Comparison of ENCODE assay signal across 7 mouse cellular contexts in the genomic region with DNA sequence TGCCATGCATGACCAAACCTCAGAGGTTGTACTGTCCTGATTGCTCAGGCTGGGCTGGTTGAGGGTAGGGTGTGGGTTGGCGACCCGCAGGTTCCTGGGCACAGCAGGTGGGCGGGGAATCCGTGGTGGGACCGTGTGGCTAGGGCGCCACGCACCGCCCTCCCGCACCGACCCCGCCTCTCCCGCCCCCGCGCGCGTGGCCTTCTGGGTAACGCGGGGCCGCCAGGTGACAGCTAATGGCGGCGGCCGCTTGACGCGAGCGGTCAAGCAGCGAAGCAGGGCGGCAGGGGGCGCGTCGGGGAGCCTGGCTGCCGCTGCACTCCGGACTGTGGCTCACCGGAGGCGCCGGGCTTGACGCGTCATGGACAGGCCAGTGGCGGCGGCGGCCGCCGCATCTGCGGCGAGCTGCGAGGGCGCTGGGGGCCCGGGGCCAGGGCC. TPM values are rescaled to one million over a fixed set of nuclear protein-coding genes. Genes with fewer than 3 reads are reported as not detected.
DNase-seq lines count a peak whose midpoint lies in the region; ATAC-seq and TF ChIP-seq lines count a peak whose summit lies in the region.

Gene Mtmr1 (plus strand): TSS at position 207 of the 438 bp plus-strand sequence.

- ATAC-seq in intestine, postnatal 0 days = peak; percentile 84
- peak; percentile 89 for ATAC-seq in limb, embryonic 11.5 days (ENCODE audit: insufficient number of reproducible peaks, low FRiP score, low TSS enrichment, low read depth)
- peak; percentile 98 for ATAC-seq in midbrain, embryonic 13.5 days

- H3K36me3 ChIP-seq in embryonic facial prominence, embryonic 10.5 days (replicated peaks) = no peaks in the 10 kb centered on the region
- no peaks in the 10 kb centered on the region for H3K36me3 ChIP-seq in intestine, postnatal 0 days (ENCODE audit: control insufficient read depth, insufficient read depth)
- no peaks in the 10 kb centered on the region for H3K36me3 ChIP-seq in limb, embryonic 11.5 days (ENCODE audit: control insufficient read depth, insufficient read depth, low read length)
- H3K36me3 ChIP-seq in midbrain, embryonic 13.5 days = no peaks in the 10 kb centered on the region

- H3K27me3 ChIP-seq in embryonic facial prominence, embryonic 10.5 days (replicated peaks; ENCODE audit: low read depth, poor library complexity, severe bottlenecking) = no peaks in the 10 kb centered on the region
- no peaks in the 10 kb centered on the region for H3K27me3 ChIP-seq in intestine, postnatal 0 days (replicated peaks; ENCODE audit: control insufficient read depth, insufficient read depth, low read length)
- H3K27me3 ChIP-seq in limb, embryonic 11.5 days (ENCODE audit: control insufficient read depth, insufficient read depth, low read length) = no peaks in the 10 kb centered on the region
- H3K27me3 ChIP-seq in midbrain, embryonic 13.5 days = no peaks in the 10 kb centered on the region

- peak; percentile 91 for DNase-seq in adrenal gland, postnatal 14 days
- DNase-seq in embryonic facial prominence, embryonic 10.5 days (ENCODE audit: low spot score) = peak; percentile 82
- no peak for DNase-seq in gonadal fat pad, adult 2 months (ENCODE audit: low read depth)
- peak; percentile 78 for DNase-seq in limb, embryonic 11.5 days (ENCODE audit: low spot score)
- DNase-seq in spleen, adult 12 weeks (ENCODE audit: low spot score) = peak; percentile 69

- H3K4me2 ChIP-seq in intestine, postnatal 0 days (replicated peaks; ENCODE audit: low read depth) = peak within 1 kb of the TSS; percentile 70
- H3K4me2 ChIP-seq in limb, embryonic 11.5 days (ENCODE audit: low read depth, severe bottlenecking) = peak within 1 kb of the TSS; percentile 56
- H3K4me2 ChIP-seq in midbrain, embryonic 13.5 days (replicated peaks) = peak within 1 kb of the TSS; percentile 58

- H3K9ac ChIP-seq in intestine, postnatal 0 days (ENCODE audit: low read depth, low read length) = peak within 1 kb of the TSS; percentile 77
- peak within 1 kb of the TSS; percentile 59 for H3K9ac ChIP-seq in limb, embryonic 11.5 days (ENCODE audit: low read length)
- H3K9ac ChIP-seq in midbrain, embryonic 13.5 days (replicated peaks) = peak within 1 kb of the TSS; percentile 81

- peak within 1 kb of the TSS; percentile 68 for H3K4me3 ChIP-seq in embryonic facial prominence, embryonic 10.5 days
- peak within 1 kb of the TSS; percentile 59 for H3K4me3 ChIP-seq in intestine, postnatal 0 days (ENCODE audit: low read depth, low read length)
- H3K4me3 ChIP-seq in limb, embryonic 11.5 days (ENCODE audit: low read depth, low read length) = peak within 1 kb of the TSS; percentile 53
- H3K4me3 ChIP-seq in midbrain, embryonic 13.5 days (replicated peaks) = peak within 1 kb of the TSS; percentile 58

- 20% methylated on average over 47 of the region's 47 CpGs for WGBS in embryonic facial prominence, embryonic 10.5 days
- WGBS in intestine, postnatal 0 days = 19% methylated on average over 38 of the region's 47 CpGs
- WGBS in limb, embryonic 11.5 days = 20% methylated on average over 25 of the region's 47 CpGs
- WGBS in midbrain, embryonic 13.5 days = 21% methylated on average over 23 of the region's 47 CpGs

- TF ChIP-seq CTCF in intestine, postnatal 0 days (IDR thresholded peaks at IDR 0.05; ENCODE audit: low read depth) = peak; percentile 64

- H3K9me3 ChIP-seq in embryonic facial prominence, embryonic 10.5 days = no peaks in the 10 kb centered on the region
- no peaks in the 10 kb centered on the region for H3K9me3 ChIP-seq in intestine, postnatal 0 days (ENCODE audit: control insufficient read depth)
- H3K9me3 ChIP-seq in limb, embryonic 11.5 days (ENCODE audit: control insufficient read depth, low read length) = no peaks in the 10 kb centered on the region
- no peaks in the 10 kb centered on the region for H3K9me3 ChIP-seq in midbrain, embryonic 13.5 days

- H3K27ac ChIP-seq in embryonic facial prominence, embryonic 10.5 days (replicated peaks) = peak within 1 kb of the TSS; percentile 78
- peak within 1 kb of the TSS; percentile 79 for H3K27ac ChIP-seq in intestine, postnatal 0 days (ENCODE audit: low read depth, low read length)
- H3K27ac ChIP-seq in limb, embryonic 11.5 days (replicated peaks; ENCODE audit: low read depth, low read length) = no peak within 1 kb of the TSS
- H3K27ac ChIP-seq in midbrain, embryonic 13.5 days = peak within 1 kb of the TSS; percentile 82

- no peaks in the 10 kb centered on the region for H3K4me1 ChIP-seq in embryonic facial prominence, embryonic 10.5 days
- H3K4me1 ChIP-seq in intestine, postnatal 0 days (replicated peaks; ENCODE audit: control insufficient read depth, insufficient read depth, low read length) = no peaks in the 10 kb centered on the region
- H3K4me1 ChIP-seq in limb, embryonic 11.5 days (ENCODE audit: control insufficient read depth, insufficient read depth, low read length) = no peaks in the 10 kb centered on the region
- no peaks in the 10 kb centered on the region for H3K4me1 ChIP-seq in midbrain, embryonic 13.5 days (replicated peaks)

RNA-seq across cellular contexts. Expression of gene Mtmr1, which starts in this region (rescaled TPM):
- total RNA-seq in adrenal gland, postnatal 14 days (2021) = 26.6 and 30.7 TPM in 2 replicates
- 5.7 and 5.8 TPM in 2 replicates for polyA plus RNA-seq in embryonic facial prominence, embryonic 10.5 days (2016; fragmentation: Nextera tagmentation; extraction: Ambion mirVana)
- polyA plus RNA-seq in gonadal fat pad, adult 2 months (2012; rRNA removed) = 11.2 and 12.4 TPM in 2 replicates
- polyA plus RNA-seq in intestine, postnatal 0 days (2015; fragmentation: Nextera tagmentation; extraction: Ambion mirVana) = 9.3 and 9.4 TPM in 2 replicates
- 7.1 and 8.9 TPM in 2 replicates for polyA plus RNA-seq in limb, embryonic 11.5 days (2014; fragmentation: Nextera tagmentation; extraction: Ambion mirVana)
- polyA plus RNA-seq in midbrain, embryonic 13.5 days (2015; fragmentation: Nextera tagmentation; extraction: Ambion mirVana) = 16.3 and 17.1 TPM in 2 replicates
